Mouse (Mus musculus) lung, embryonic 15.5 days (tissue): Measurements from ENCODE around the gene Sufu. TPM values are rescaled to one million over a fixed set of nuclear protein-coding genes. Genes with fewer than 3 reads are reported as not detected.

ENCODE experiments used
- ATAC-seq: fragments of 200-750 bp; cut with Nextera tagmentation; 2 replicates; pipeline ENCODE4 v1.8.0; 2017; ENCODE audit warnings: moderate number of reproducible peaks, borderline replicate concordance; ENCODE audit not compliant: low FRiP score, low TSS enrichment; ENCODE audit errors: extremely low read depth
- H3K27ac ChIP-seq: fragments of 300-500 bp; sonication (generic); 2 replicates; pipeline ENCODE4 v1.5.1; 2015; ENCODE audit warnings: moderate library complexity, mild to moderate bottlenecking, inconsistent platforms
- H3K27me3 ChIP-seq: fragments of 300-500 bp; sonication (generic); 2 replicates; pipeline ENCODE4 v1.6.1; 2015; ENCODE audit warnings: inconsistent platforms
- H3K36me3 ChIP-seq: fragments of 300-500 bp; sonication (generic); 2 replicates; pipeline ENCODE4 v1.6.1; 2015; ENCODE audit warnings: inconsistent platforms
- H3K4me1 ChIP-seq: fragments of 300-500 bp; sonication (generic); 2 replicates; pipeline ENCODE4 v1.6.1; 2015; ENCODE audit warnings: inconsistent platforms
- H3K4me2 ChIP-seq: fragments of 300-500 bp; sonication (generic); 2 replicates; pipeline ENCODE4 v1.6.1; 2015; ENCODE audit warnings: inconsistent platforms, mild to moderate bottlenecking, moderate library complexity
- H3K4me3 ChIP-seq: fragments of 300-500 bp; sonication (generic); 2 replicates; pipeline ENCODE4 v1.5.1; 2015; ENCODE audit warnings: mild to moderate bottlenecking, inconsistent platforms
- H3K9ac ChIP-seq: fragments of 300-500 bp; sonication (generic); 2 replicates; pipeline ENCODE4 v1.6.1; 2015; ENCODE audit warnings: inconsistent platforms
- H3K9me3 ChIP-seq: fragments of 300-500 bp; sonication (generic); 2 replicates; pipeline ENCODE4 v1.6.1; 2016; ENCODE audit warnings: inconsistent platforms
- WGBS: fragments of 180-500 bp; shearing (Covaris S2); methylation state at CpG from one replicate; pipeline ENCODE4 v1.1.7; 2015; 5-methylcytosine and 5-hydroxymethylcytosine counted together
- polyA plus RNA-seq: library from polyadenylated mRNA; unstranded; fragments of >200 nt; fragmentation: Nextera tagmentation; extraction: Ambion mirVana; gene quantifications from 2 replicates; pipeline ENCODE4 v1.2.1, GENCODE M21; 2015

Gene Sufu
- polyA plus RNA-seq, 1 experiment from 2014 or later, result 34.5 TPM

DNA sequence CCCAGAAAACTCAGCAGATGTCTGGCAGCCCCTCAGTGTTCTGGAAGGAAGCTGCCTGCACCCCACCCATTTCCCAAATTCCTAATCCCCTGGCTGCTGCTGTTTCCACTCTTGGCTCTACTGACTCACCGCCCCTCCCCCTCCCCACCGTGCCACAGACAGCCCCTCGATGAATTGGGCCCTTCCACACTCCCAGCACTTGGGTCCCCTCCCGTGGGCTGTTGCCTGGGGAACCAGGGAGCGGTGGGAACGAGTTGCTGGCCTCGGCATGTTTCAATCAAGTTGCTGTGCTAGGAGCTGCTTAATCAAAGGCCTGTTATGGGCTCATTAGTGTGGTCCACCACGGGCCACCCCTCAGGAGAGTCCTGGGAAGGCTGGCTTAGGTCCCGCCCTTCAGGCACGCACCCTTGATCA, 80.7 kb downstream of the Sufu start:
- 51% methylated on average over 10 of the region's 10 CpGs for WGBS
- Histone ChIP-seq H3K36me3 (peaks cover 29% of the 10 kb centered on the region; the same call in 1 of the 2 replicates), H3K27ac (no peak overlapping the region), H3K4me2 (no peak overlapping the region), H3K4me3 (no peak overlapping the region), H3K4me1 (peaks cover 60% of the 10 kb centered on the region), H3K9ac (no peak overlapping the region), H3K27me3 (no peaks in the 10 kb centered on the region), H3K9me3 (no peaks in the 10 kb centered on the region)
- ATAC-seq, result no peak

DNA sequence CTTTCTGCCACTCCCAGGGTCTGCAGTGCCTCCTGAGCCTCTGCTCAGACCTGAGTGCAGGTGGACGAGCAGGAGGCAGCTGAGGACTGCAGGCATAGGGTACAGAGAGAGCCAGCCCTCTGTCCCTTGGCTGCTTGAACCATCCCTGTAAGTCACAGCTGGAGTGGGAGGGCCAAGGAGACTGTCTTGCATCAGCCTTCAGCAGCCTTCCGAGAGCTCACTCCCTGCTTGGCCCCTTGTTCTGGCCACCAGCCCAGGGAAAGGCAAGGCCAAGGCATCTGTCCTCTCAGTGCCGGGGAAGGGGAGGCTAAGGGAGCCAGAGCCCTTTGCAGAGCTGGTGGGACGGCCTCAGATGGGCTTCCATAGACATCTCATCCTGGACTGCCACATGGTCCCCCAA, 81.5 kb downstream of the Sufu start:
- peaks cover 29% of the 10 kb centered on the region; the same call in 1 of the 2 replicates for H3K36me3 ChIP-seq
- H3K4me3 ChIP-seq, result no peak overlapping the region
- 63% methylated on average over 4 of the region's 4 CpGs for WGBS
- H3K4me2 ChIP-seq, result no peak overlapping the region
- no peak overlapping the region for H3K9ac ChIP-seq
- H3K9me3 ChIP-seq, result no peaks in the 10 kb centered on the region
- no peaks in the 10 kb centered on the region for H3K27me3 ChIP-seq
- H3K27ac ChIP-seq, result peak overlapping the region; percentile 81
- peaks cover 68% of the 10 kb centered on the region for H3K4me1 ChIP-seq
- ATAC-seq, result no peak

DNA sequence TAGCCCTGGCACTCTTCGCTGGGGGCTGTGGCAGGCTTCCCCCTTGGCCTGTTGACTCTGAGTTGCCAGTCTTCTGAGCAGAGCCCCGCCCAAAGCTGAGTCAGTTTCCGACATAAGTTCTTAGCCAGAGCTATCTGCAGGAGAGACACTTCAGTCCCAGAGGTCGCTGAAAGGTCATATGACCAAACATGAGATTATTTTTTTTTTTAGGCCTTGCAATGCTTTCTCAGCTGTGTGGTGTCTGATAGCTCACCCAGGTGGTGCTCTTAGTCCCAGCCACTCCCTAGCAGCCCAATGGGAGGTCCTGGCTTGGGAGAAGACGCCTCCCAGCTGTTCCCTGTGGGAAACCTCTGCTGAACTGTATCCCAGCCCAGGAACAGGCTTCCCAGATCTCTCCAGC, 82.1 kb downstream of the Sufu start:
- Histone ChIP-seq H3K36me3 (peaks cover 26% of the 10 kb centered on the region; the same call in 1 of the 2 replicates), H3K9me3 (no peaks in the 10 kb centered on the region), H3K4me2 (0 out of 2 replicates have a peak overlapping the region, but pooled peaks have one; percentile 3), H3K27ac (peak overlapping the region; percentile 81), H3K4me1 (peaks cover 74% of the 10 kb centered on the region), H3K9ac (no peak overlapping the region), H3K27me3 (no peaks in the 10 kb centered on the region), H3K4me3 (no peak overlapping the region)
- WGBS, result 20% methylated on average over 5 of the region's 5 CpGs
- ATAC-seq, result peak; percentile 33; the same call in 1 of the 2 replicates

DNA sequence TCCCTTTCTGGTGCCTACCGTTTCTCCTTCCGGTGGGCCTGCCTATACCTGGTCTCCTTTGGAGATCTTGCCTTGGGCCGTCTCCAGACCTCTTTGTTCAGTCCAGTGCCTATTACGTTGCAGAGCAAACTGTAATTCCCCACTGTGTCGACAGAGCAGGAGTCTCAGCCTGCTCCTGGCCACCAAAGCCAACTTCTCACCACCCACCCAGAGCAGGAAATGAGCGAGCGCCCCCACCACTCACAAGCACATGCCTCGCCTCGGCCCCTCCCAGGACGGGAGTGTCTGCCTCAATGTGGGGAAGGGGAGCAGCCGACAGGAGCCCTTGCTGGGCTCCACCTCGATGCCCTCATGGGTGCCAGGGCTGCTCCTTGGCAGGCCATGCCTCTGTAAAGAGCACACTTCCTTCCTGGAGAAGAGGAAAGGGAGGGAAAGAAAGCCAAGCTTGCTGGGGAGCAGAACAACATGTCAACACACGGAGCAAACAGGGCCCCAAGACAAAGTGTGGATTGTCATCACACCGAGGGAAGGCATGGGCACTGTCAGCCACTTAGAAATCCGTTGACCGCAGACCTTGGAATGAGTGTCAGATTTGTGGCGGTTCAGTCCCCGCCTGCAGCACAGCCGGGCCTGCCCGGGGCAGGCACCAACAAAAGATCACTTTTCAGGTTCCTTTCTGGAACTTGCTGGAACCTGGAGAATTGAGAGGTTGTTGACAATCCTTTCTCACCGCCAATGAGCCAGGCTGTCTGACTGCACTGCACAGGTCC, 82.8 kb downstream of the Sufu start:
- no peak overlapping the region for H3K4me3 ChIP-seq
- no peak overlapping the region for H3K9ac ChIP-seq
- H3K27ac ChIP-seq, result peak overlapping the region; percentile 81
- ATAC-seq, result peak; percentile 44
- no peaks in the 10 kb centered on the region for H3K27me3 ChIP-seq
- no peaks in the 10 kb centered on the region for H3K9me3 ChIP-seq
- WGBS, result 33% methylated on average over 21 of the region's 21 CpGs
- H3K36me3 ChIP-seq, result peaks cover 19% of the 10 kb centered on the region; the same call in 1 of the 2 replicates
- peaks cover 80% of the 10 kb centered on the region for H3K4me1 ChIP-seq
- H3K4me2 ChIP-seq, result 0 out of 2 replicates have a peak overlapping the region, but pooled peaks have one; percentile 3

DNA sequence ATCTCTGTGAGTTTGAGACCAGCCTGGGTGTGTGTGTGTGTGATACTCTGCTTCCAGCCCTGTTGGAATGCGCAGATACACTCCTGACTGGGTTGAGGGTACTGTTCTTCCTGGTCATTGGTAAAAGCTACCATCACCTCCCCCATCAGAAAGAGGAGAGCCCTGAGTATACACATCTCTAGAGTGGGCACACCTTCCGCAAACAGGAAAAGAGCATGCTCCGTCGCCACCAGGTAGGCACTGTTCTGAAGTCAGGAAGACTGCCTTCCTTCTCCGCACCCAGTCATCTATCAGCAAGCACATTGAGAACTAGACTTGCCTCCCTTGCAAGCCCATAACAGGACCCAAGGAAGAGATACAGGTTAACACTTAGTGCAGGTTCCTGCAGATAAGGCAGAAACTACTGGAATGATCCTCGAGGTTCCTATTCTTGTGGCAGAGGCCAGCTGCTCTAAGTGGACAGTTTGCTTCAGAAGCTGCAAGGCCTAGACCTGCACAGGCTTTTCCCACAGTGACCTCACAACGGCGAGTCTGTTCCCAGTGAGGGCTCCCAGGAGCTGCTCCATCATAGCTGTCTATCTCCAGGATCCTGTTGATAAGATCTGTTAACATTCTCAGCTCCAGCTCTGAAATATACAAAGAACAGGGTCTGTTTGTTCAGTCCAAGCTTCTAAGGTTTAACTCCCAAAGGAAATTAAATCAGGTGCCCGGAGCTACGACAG, 84.1 kb downstream of the Sufu start:
- Histone ChIP-seq H3K27ac (peak overlapping the region; percentile 81), H3K4me2 (peak overlapping the region; percentile 0; the same call in 1 of the 2 replicates), H3K27me3 (no peaks in the 10 kb centered on the region), H3K9me3 (no peaks in the 10 kb centered on the region), H3K36me3 (peaks cover 10% of the 10 kb centered on the region; the same call in 1 of the 2 replicates), H3K9ac (no peak overlapping the region), H3K4me3 (no peak overlapping the region), H3K4me1 (peaks cover 93% of the 10 kb centered on the region)
- WGBS, result 41% methylated on average over 10 of the region's 10 CpGs
- no peak for ATAC-seq

DNA sequence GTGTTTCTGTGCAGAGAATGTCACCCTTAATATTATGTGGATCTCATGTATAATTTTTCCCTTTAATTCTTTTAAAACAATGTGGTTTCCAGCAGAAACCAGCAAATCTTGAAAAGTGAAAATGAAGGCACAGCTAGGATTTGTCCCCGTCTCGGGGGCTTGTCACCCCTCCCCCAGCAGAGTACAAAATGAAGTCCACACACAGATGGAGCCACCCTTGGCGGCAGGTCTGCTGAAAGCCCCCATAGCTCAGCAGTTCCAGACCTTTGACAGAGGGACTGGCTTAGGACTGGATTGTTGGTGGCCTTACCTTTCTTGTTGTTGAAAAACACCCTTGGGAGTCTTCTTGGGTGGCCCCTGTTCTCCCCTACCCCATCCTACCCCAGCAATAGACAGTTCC, 84.7 kb downstream of the Sufu start:
- ATAC-seq, result no peak
- Histone ChIP-seq H3K9ac (no peak overlapping the region), H3K36me3 (peaks cover 14% of the 10 kb centered on the region; the same call in 1 of the 2 replicates), H3K9me3 (no peaks in the 10 kb centered on the region), H3K4me3 (no peak overlapping the region), H3K27me3 (no peaks in the 10 kb centered on the region), H3K4me2 (peak overlapping the region; percentile 0; the same call in 1 of the 2 replicates), H3K27ac (peak overlapping the region; percentile 81), H3K4me1 (peaks cover 98% of the 10 kb centered on the region)
- WGBS, result 15% methylated on average over 3 of the region's 3 CpGs

DNA sequence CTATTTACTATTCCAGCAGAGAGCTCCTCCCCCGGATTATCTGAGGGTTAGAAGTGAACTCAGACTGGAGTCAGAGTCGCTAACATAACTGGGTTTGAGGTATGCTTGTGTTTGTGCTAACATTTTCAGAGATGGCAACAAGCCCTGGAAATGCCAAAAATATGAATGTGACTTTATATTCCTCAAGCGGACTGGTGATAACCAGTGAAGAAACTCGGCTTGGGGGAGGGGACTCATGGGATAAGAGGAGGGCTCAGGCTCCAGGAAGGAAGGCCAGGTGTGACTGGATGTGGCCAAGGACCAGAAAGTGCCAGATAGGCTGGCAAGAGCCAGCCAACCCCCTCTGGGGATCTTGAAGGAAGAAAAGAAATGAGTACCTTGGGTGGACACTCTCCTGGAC, 85.1 kb downstream of the Sufu start:
- Histone ChIP-seq H3K4me1 (peaks cover 100% of the 10 kb centered on the region), H3K4me2 (no peak overlapping the region), H3K4me3 (no peak overlapping the region), H3K9me3 (no peaks in the 10 kb centered on the region), H3K27ac (peak overlapping the region; percentile 81), H3K9ac (no peak overlapping the region), H3K27me3 (no peaks in the 10 kb centered on the region), H3K36me3 (peaks cover 16% of the 10 kb centered on the region; the same call in 1 of the 2 replicates)
- no peak for ATAC-seq
- 6% methylated on average over 4 of the region's 4 CpGs for WGBS

DNA sequence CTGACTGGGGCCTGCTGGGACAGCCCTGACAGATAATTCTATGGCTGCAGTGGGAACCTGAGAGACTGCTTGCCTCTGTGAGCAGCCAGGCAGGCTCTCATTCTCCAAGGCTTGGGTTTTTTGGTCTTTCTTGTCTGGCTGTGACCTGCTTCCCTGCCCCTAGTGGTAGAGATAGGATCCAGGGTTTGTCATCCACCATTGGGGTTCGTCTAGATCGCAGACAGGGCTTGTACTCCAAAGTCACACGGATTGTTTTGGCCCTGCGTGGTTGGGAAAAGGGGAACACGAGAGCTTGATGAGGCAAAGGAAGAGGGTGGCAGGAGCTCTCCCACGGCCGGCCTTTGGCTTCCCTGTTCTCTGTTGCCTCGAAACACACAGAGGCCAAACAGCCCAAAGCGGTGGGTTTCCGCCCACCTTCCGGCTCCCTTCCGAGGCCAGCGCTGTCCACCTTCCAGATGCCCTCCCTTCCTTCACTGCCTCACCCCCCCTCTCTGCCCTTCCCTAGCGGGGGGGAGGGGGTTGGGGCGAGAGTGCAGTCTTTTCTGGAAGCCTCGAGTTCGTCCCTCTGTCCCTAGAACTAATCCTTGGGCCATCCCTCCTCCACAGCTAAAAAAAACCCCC, 86.3 kb downstream of the Sufu start:
- Histone ChIP-seq H3K9me3 (no peaks in the 10 kb centered on the region), H3K4me3 (no peak overlapping the region), H3K27me3 (no peaks in the 10 kb centered on the region), H3K9ac (no peak overlapping the region), H3K27ac (peak overlapping the region; percentile 90; the same call in 1 of the 2 replicates), H3K4me2 (no peak overlapping the region), H3K36me3 (peaks cover 15% of the 10 kb centered on the region; the same call in 1 of the 2 replicates), H3K4me1 (peaks cover 95% of the 10 kb centered on the region)
- 33% methylated on average over 17 of the region's 17 CpGs for WGBS
- no peak for ATAC-seq

DNA sequence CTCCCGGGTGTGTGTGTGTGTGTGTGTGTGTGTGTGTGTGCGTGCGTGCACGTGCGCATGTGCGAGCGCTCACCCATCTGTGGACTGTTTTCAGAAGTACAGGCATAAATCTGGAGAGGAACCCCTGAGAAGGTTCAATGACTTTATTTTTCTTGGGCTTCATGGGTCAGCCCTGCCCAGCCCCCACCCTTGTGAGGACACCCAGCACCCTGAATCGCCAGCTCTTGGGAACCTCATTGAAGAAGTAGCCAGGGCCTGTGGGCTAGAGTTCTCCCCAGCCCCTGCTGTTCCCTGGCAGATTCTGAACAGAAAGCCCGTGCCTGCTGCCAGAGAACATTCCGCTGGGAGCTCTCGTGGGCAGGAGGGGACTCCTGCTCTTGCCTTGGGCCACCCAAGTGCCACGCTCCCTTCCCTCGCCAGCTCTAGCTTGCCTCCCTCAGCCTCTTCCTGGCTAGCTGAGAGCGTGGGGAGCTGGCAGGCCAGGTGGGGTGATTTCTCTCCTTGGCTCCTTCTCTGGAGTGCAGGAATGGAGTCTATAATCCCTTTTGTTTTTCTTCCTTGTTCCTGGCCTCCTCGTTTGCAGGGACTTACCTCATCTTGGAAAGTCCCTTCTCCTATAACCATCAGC, 87.1 kb downstream of the Sufu start:
- Histone ChIP-seq H3K9ac (peak overlapping the region; percentile 22; the same call in 1 of the 2 replicates), H3K27ac (peak overlapping the region; percentile 90), H3K9me3 (no peaks in the 10 kb centered on the region), H3K36me3 (peaks cover 15% of the 10 kb centered on the region; the same call in 1 of the 2 replicates), H3K27me3 (no peaks in the 10 kb centered on the region), H3K4me2 (no peak overlapping the region), H3K4me3 (no peak overlapping the region), H3K4me1 (peaks cover 87% of the 10 kb centered on the region)
- WGBS, result 65% methylated on average over 15 of the region's 15 CpGs
- ATAC-seq, result no peak

DNA sequence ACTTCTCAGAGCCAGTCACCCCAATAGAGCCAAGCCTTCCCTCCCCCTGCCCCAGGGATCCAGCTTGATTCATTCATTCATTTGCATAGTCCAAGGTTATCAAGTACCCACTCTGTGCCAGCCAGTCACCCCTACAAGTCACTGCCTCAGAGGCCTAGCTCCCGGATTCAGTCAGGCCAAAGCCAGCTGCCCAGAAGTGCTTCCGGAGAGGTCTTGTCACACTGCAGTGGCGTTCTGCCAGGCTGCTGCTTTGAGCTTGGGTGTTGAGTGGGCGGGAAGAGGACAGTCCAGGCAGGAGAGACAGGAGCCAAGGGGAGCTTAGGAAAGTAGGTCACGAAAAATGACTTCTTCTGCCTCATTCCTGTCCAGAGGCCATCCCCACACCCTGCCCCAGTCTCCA, 87.8 kb downstream of the Sufu start:
- Histone ChIP-seq H3K9ac (0 out of 2 replicates have a peak overlapping the region, but pooled peaks have one; percentile 22), H3K4me2 (no peak overlapping the region), H3K9me3 (no peaks in the 10 kb centered on the region), H3K27ac (peak overlapping the region; percentile 90), H3K36me3 (peaks cover 15% of the 10 kb centered on the region; the same call in 1 of the 2 replicates), H3K4me1 (peaks cover 86% of the 10 kb centered on the region), H3K27me3 (no peaks in the 10 kb centered on the region), H3K4me3 (no peak overlapping the region)
- ATAC-seq, result peak; percentile 41
- 14% methylated on average over 5 of the region's 5 CpGs for WGBS

DNA sequence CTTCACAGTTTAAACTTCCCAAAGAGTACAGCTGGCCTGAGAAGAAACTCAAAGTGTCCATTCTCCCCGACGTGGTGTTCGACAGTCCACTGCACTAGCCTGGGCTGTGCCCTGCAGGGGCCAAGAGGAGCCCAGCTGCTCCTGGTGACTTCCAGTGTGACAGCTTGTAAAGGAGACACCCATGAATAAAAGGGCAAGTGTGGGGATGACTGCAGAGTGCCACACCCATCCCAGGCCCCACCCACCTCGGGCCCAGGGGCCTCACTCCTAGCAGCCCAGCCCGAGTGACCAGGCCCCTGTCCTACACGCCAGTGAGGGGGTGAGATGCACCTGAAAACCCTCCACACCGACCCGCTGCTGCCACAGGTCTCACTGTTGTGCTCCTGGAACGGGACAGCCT, 89.2 kb downstream of the Sufu start:
- H3K36me3 ChIP-seq, result peaks cover 15% of the 10 kb centered on the region; the same call in 1 of the 2 replicates
- 73% methylated on average over 9 of the region's 9 CpGs for WGBS
- H3K4me1 ChIP-seq, result peaks cover 86% of the 10 kb centered on the region
- ATAC-seq, result no peak
- no peak overlapping the region for H3K4me2 ChIP-seq
- peak overlapping the region; percentile 90; the same call in 1 of the 2 replicates for H3K27ac ChIP-seq
- no peaks in the 10 kb centered on the region for H3K27me3 ChIP-seq
- no peaks in the 10 kb centered on the region for H3K9me3 ChIP-seq
- H3K4me3 ChIP-seq, result no peak overlapping the region
- H3K9ac ChIP-seq, result no peak overlapping the region
